Mouse (Mus musculus): ENCODE data around the gene Mlh3. TPM values are rescaled to one million over a fixed set of nuclear protein-coding genes. Genes with fewer than 3 reads are reported as not detected.

Mlh3 gene
- polyA plus RNA-seq, 1 experiment from 2014 or later, result 9.5 TPM

- Histone ChIP-seq H3K4me1 (ENCODE audit: control insufficient read depth, insufficient read depth, low read length) (peaks cover 38% of the 10 kb centered on the region), H3K36me3 (ENCODE audit: control insufficient read depth, insufficient read depth, low read length) (no peaks in the 10 kb centered on the region), H3K27me3 (ENCODE audit: control insufficient read depth, insufficient read depth, low read length) (no peaks in the 10 kb centered on the region), H3K4me3 (ENCODE audit: low read depth, low read length) (no peak overlapping the region), H3K4me2 (ENCODE audit: low read depth, severe bottlenecking) (peak overlapping the region; percentile 18; the same call in 1 of the 2 replicates), H3K9me3 (ENCODE audit: control insufficient read depth, low read length) (no peaks in the 10 kb centered on the region), H3K27ac (replicated peaks; ENCODE audit: low read depth, low read length) (no peak overlapping the region), H3K9ac (ENCODE audit: low read length) (no peak overlapping the region)
- DNase-seq (ENCODE audit: low spot score), result peak; percentile 69
- ATAC-seq (ENCODE audit: insufficient number of reproducible peaks, low FRiP score, low TSS enrichment, low read depth), result 0 out of 2 replicates have a peak, but pooled peaks have one; percentile 32
- 5% methylated on average over 8 of the region's 8 CpGs for WGBS
Observed at GRCm38 (mm10) chr12:85197936-85198335, 72.5 kb downstream of the Mlh3 start.

- DNase-seq (ENCODE audit: low spot score) (peak; percentile 25), ATAC-seq (ENCODE audit: insufficient number of reproducible peaks, low FRiP score, low TSS enrichment, low read depth) (no peak)
- no peak overlapping the region for H3K9ac ChIP-seq (ENCODE audit: low read length)
- WGBS, result 60% methylated on average over 7 of the region's 7 CpGs
- H3K9me3 ChIP-seq (ENCODE audit: control insufficient read depth, low read length), result no peaks in the 10 kb centered on the region
- H3K4me2 ChIP-seq (ENCODE audit: low read depth, severe bottlenecking), result peak overlapping the region; percentile 18; the same call in 1 of the 2 replicates
- H3K27me3 ChIP-seq (ENCODE audit: control insufficient read depth, insufficient read depth, low read length), result no peaks in the 10 kb centered on the region
- no peak overlapping the region for H3K4me3 ChIP-seq (ENCODE audit: low read depth, low read length)
- no peak overlapping the region for H3K27ac ChIP-seq (replicated peaks; ENCODE audit: low read depth, low read length)
- no peaks in the 10 kb centered on the region for H3K36me3 ChIP-seq (ENCODE audit: control insufficient read depth, insufficient read depth, low read length)
- peaks cover 42% of the 10 kb centered on the region for H3K4me1 ChIP-seq (ENCODE audit: control insufficient read depth, insufficient read depth, low read length)
Observed at GRCm38 (mm10) chr12:85197371-85197770, 73.0 kb downstream of the Mlh3 start.

GRCm38 (mm10) chr12:85196191-85196590 is 74.2 kb downstream of the Mlh3 start:
- H3K36me3 ChIP-seq (ENCODE audit: control insufficient read depth, insufficient read depth, low read length), result no peaks in the 10 kb centered on the region
- ATAC-seq (ENCODE audit: insufficient number of reproducible peaks, low FRiP score, low TSS enrichment, low read depth) (no peak), DNase-seq (ENCODE audit: low spot score) (no peak)
- H3K4me3 ChIP-seq (ENCODE audit: low read depth, low read length), result no peak overlapping the region
- H3K4me1 ChIP-seq (ENCODE audit: control insufficient read depth, insufficient read depth, low read length), result peaks cover 38% of the 10 kb centered on the region
- no peak overlapping the region for H3K27ac ChIP-seq (replicated peaks; ENCODE audit: low read depth, low read length)
- no peak overlapping the region for H3K4me2 ChIP-seq (ENCODE audit: low read depth, severe bottlenecking)
- H3K9ac ChIP-seq (ENCODE audit: low read length), result no peak overlapping the region
- 76% methylated on average over 10 of the region's 10 CpGs for WGBS
- H3K9me3 ChIP-seq (ENCODE audit: control insufficient read depth, low read length), result no peaks in the 10 kb centered on the region
- no peaks in the 10 kb centered on the region for H3K27me3 ChIP-seq (ENCODE audit: control insufficient read depth, insufficient read depth, low read length)

- 90% methylated on average over 5 of the region's 5 CpGs for WGBS
- Histone ChIP-seq H3K4me2 (ENCODE audit: low read depth, severe bottlenecking) (no peak overlapping the region), H3K9ac (ENCODE audit: low read length) (no peak overlapping the region), H3K4me3 (ENCODE audit: low read depth, low read length) (no peak overlapping the region), H3K36me3 (ENCODE audit: control insufficient read depth, insufficient read depth, low read length) (no peaks in the 10 kb centered on the region), H3K9me3 (ENCODE audit: control insufficient read depth, low read length) (no peaks in the 10 kb centered on the region), H3K4me1 (ENCODE audit: control insufficient read depth, insufficient read depth, low read length) (peaks cover 28% of the 10 kb centered on the region), H3K27ac (replicated peaks; ENCODE audit: low read depth, low read length) (no peak overlapping the region), H3K27me3 (ENCODE audit: control insufficient read depth, insufficient read depth, low read length) (no peaks in the 10 kb centered on the region)
- DNase-seq (ENCODE audit: low spot score) (no peak), ATAC-seq (ENCODE audit: insufficient number of reproducible peaks, low FRiP score, low TSS enrichment, low read depth) (no peak)
Observed at GRCm38 (mm10) chr12:85195086-85195485, 75.3 kb downstream of the Mlh3 start.

GRCm38 (mm10) chr12:85194623-85195018 is 75.8 kb downstream of the Mlh3 start:
- Histone ChIP-seq H3K27me3 (ENCODE audit: control insufficient read depth, insufficient read depth, low read length) (no peaks in the 10 kb centered on the region), H3K4me2 (ENCODE audit: low read depth, severe bottlenecking) (no peak overlapping the region), H3K4me1 (ENCODE audit: control insufficient read depth, insufficient read depth, low read length) (peaks cover 28% of the 10 kb centered on the region), H3K4me3 (ENCODE audit: low read depth, low read length) (no peak overlapping the region), H3K27ac (replicated peaks; ENCODE audit: low read depth, low read length) (no peak overlapping the region), H3K9ac (ENCODE audit: low read length) (no peak overlapping the region), H3K9me3 (ENCODE audit: control insufficient read depth, low read length) (no peaks in the 10 kb centered on the region), H3K36me3 (ENCODE audit: control insufficient read depth, insufficient read depth, low read length) (no peaks in the 10 kb centered on the region)
- ATAC-seq (ENCODE audit: insufficient number of reproducible peaks, low FRiP score, low TSS enrichment, low read depth) (no peak), DNase-seq (ENCODE audit: low spot score) (no peak)
- WGBS, result 73% methylated on average over 4 of the region's 4 CpGs

- Histone ChIP-seq H3K4me3 (ENCODE audit: low read depth, low read length) (no peak overlapping the region), H3K9me3 (ENCODE audit: control insufficient read depth, low read length) (no peaks in the 10 kb centered on the region), H3K4me1 (ENCODE audit: control insufficient read depth, insufficient read depth, low read length) (peaks cover 28% of the 10 kb centered on the region), H3K36me3 (ENCODE audit: control insufficient read depth, insufficient read depth, low read length) (no peaks in the 10 kb centered on the region), H3K27me3 (ENCODE audit: control insufficient read depth, insufficient read depth, low read length) (no peaks in the 10 kb centered on the region), H3K4me2 (ENCODE audit: low read depth, severe bottlenecking) (no peak overlapping the region), H3K27ac (replicated peaks; ENCODE audit: low read depth, low read length) (no peak overlapping the region), H3K9ac (ENCODE audit: low read length) (no peak overlapping the region)
- 91% methylated on average over 11 of the region's 11 CpGs for WGBS
- no peak for ATAC-seq (ENCODE audit: insufficient number of reproducible peaks, low FRiP score, low TSS enrichment, low read depth)
- no peak for DNase-seq (ENCODE audit: low spot score)
Observed at GRCm38 (mm10) chr12:85193923-85194622, 76.3 kb downstream of the Mlh3 start.

GRCm38 (mm10) chr12:85193146-85193545 is 77.3 kb downstream of the Mlh3 start:
- no peak for ATAC-seq (ENCODE audit: insufficient number of reproducible peaks, low FRiP score, low TSS enrichment, low read depth)
- DNase-seq (ENCODE audit: low spot score), result no peak
- Histone ChIP-seq H3K4me2 (ENCODE audit: low read depth, severe bottlenecking) (no peak overlapping the region), H3K27me3 (ENCODE audit: control insufficient read depth, insufficient read depth, low read length) (no peaks in the 10 kb centered on the region), H3K4me3 (ENCODE audit: low read depth, low read length) (no peak overlapping the region), H3K9ac (ENCODE audit: low read length) (no peak overlapping the region), H3K36me3 (ENCODE audit: control insufficient read depth, insufficient read depth, low read length) (no peaks in the 10 kb centered on the region), H3K4me1 (ENCODE audit: control insufficient read depth, insufficient read depth, low read length) (peaks cover 25% of the 10 kb centered on the region), H3K27ac (replicated peaks; ENCODE audit: low read depth, low read length) (no peak overlapping the region), H3K9me3 (ENCODE audit: control insufficient read depth, low read length) (no peaks in the 10 kb centered on the region)
- WGBS, result 81% methylated on average over 10 of the region's 10 CpGs

GRCm38 (mm10) chr12:85192461-85193108 is 77.8 kb downstream of the Mlh3 start:
- peak; percentile 52; the same call in 1 of the 2 replicates for ATAC-seq (ENCODE audit: insufficient number of reproducible peaks, low FRiP score, low TSS enrichment, low read depth)
- H3K27me3 ChIP-seq (ENCODE audit: control insufficient read depth, insufficient read depth, low read length), result no peaks in the 10 kb centered on the region

More at GRCm38 (mm10) chr12:85192461-85193108, 77.8 kb downstream of the Mlh3 start:
- Histone ChIP-seq H3K4me3 (ENCODE audit: low read depth, low read length) (no peak overlapping the region), H3K36me3 (ENCODE audit: control insufficient read depth, insufficient read depth, low read length) (no peaks in the 10 kb centered on the region), H3K27ac (replicated peaks; ENCODE audit: low read depth, low read length) (no peak overlapping the region), H3K4me2 (ENCODE audit: low read depth, severe bottlenecking) (no peak overlapping the region), H3K9me3 (ENCODE audit: control insufficient read depth, low read length) (no peaks in the 10 kb centered on the region), H3K4me1 (ENCODE audit: control insufficient read depth, insufficient read depth, low read length) (peaks cover 19% of the 10 kb centered on the region), H3K9ac (ENCODE audit: low read length) (no peak overlapping the region)
- WGBS, result 22% methylated on average over 16 of the region's 19 CpGs
- peak; percentile 60 for DNase-seq (ENCODE audit: low spot score)

Measured in limb, embryonic 11.5 days (tissue).